Mouse (Mus musculus): ENCODE measurements around the gene Clspn. TPM values are rescaled to one million over a fixed set of nuclear protein-coding genes. Genes with fewer than 3 reads are reported as not detected.

The Clspn gene
- polyA plus RNA-seq, 1 experiment from 2014 or later, result 8.3 TPM

GRCm38 (mm10) chr4:126602445-126602762 is 45.7 kb downstream of the Clspn start:
- WGBS, result 38% methylated on average over 6 of the region's 6 CpGs
- H3K36me3 ChIP-seq (ENCODE audit: control insufficient read depth, insufficient read depth), result no peaks in the 10 kb centered on the region
- ATAC-seq, result 0 out of 2 replicates have a peak, but pooled peaks have one; percentile 10
- no peak overlapping the region for H3K27ac ChIP-seq (ENCODE audit: low read depth, low read length)
- TF ChIP-seq CTCF (IDR thresholded peaks at IDR 0.05; ENCODE audit: low read depth), result no peak
- H3K4me3 ChIP-seq (ENCODE audit: low read depth, low read length), result no peak overlapping the region
- no peak overlapping the region for H3K9ac ChIP-seq (ENCODE audit: low read depth, low read length)
- H3K9me3 ChIP-seq (ENCODE audit: control insufficient read depth), result no peaks in the 10 kb centered on the region
- peak overlapping the region; percentile 39 for H3K4me2 ChIP-seq (replicated peaks; ENCODE audit: low read depth)
- no peaks in the 10 kb centered on the region for H3K4me1 ChIP-seq (replicated peaks; ENCODE audit: control insufficient read depth, insufficient read depth, low read length)
- no peaks in the 10 kb centered on the region for H3K27me3 ChIP-seq (replicated peaks; ENCODE audit: control insufficient read depth, insufficient read depth, low read length)

GRCm38 (mm10) chr4:126604141-126604540 is 47.4 kb downstream of the Clspn start:
- WGBS, result 68% methylated on average over 2 of the region's 2 CpGs
- no peak for ATAC-seq
- no peaks in the 10 kb centered on the region for H3K36me3 ChIP-seq (ENCODE audit: control insufficient read depth, insufficient read depth)
- no peak overlapping the region for H3K9ac ChIP-seq (ENCODE audit: low read depth, low read length)
- H3K4me2 ChIP-seq (replicated peaks; ENCODE audit: low read depth), result no peak overlapping the region
- H3K9me3 ChIP-seq (ENCODE audit: control insufficient read depth), result no peaks in the 10 kb centered on the region
- no peaks in the 10 kb centered on the region for H3K4me1 ChIP-seq (replicated peaks; ENCODE audit: control insufficient read depth, insufficient read depth, low read length)
- H3K27me3 ChIP-seq (replicated peaks; ENCODE audit: control insufficient read depth, insufficient read depth, low read length), result no peaks in the 10 kb centered on the region
- no peak overlapping the region for H3K27ac ChIP-seq (ENCODE audit: low read depth, low read length)
- no peak overlapping the region for H3K4me3 ChIP-seq (ENCODE audit: low read depth, low read length)
- TF ChIP-seq CTCF (IDR thresholded peaks at IDR 0.05; ENCODE audit: low read depth), result no peak

GRCm38 (mm10) chr4:126605751-126606150 is 49.0 kb downstream of the Clspn start:
- no peak overlapping the region for H3K4me3 ChIP-seq (ENCODE audit: low read depth, low read length)
- H3K36me3 ChIP-seq (ENCODE audit: control insufficient read depth, insufficient read depth), result no peaks in the 10 kb centered on the region
- no peak overlapping the region for H3K27ac ChIP-seq (ENCODE audit: low read depth, low read length)
- H3K9me3 ChIP-seq (ENCODE audit: control insufficient read depth), result no peaks in the 10 kb centered on the region
- H3K4me2 ChIP-seq (replicated peaks; ENCODE audit: low read depth), result no peak overlapping the region
- no peak overlapping the region for H3K9ac ChIP-seq (ENCODE audit: low read depth, low read length)
- 83% methylated on average over 4 of the region's 4 CpGs for WGBS
- no peaks in the 10 kb centered on the region for H3K27me3 ChIP-seq (replicated peaks; ENCODE audit: control insufficient read depth, insufficient read depth, low read length)
- H3K4me1 ChIP-seq (replicated peaks; ENCODE audit: control insufficient read depth, insufficient read depth, low read length), result no peaks in the 10 kb centered on the region
- no peak for TF ChIP-seq CTCF (IDR thresholded peaks at IDR 0.05; ENCODE audit: low read depth)
- ATAC-seq, result no peak

- peak; percentile 73 for ATAC-seq
- no peaks in the 10 kb centered on the region for H3K9me3 ChIP-seq (ENCODE audit: control insufficient read depth)
- 1% methylated on average over 48 of the region's 48 CpGs for WGBS
- H3K36me3 ChIP-seq (ENCODE audit: control insufficient read depth, insufficient read depth), result no peaks in the 10 kb centered on the region
- H3K4me2 ChIP-seq (replicated peaks; ENCODE audit: low read depth), result peak within 1 kb of the TSS; percentile 96
- H3K27me3 ChIP-seq (replicated peaks; ENCODE audit: control insufficient read depth, insufficient read depth, low read length), result no peaks in the 10 kb centered on the region
- H3K4me1 ChIP-seq (replicated peaks; ENCODE audit: control insufficient read depth, insufficient read depth, low read length), result no peaks in the 10 kb centered on the region
- H3K27ac ChIP-seq (ENCODE audit: low read depth, low read length), result no peak within 1 kb of the TSS
- H3K4me3 ChIP-seq (ENCODE audit: low read depth, low read length), result peak within 1 kb of the TSS; percentile 60
- peak within 1 kb of the TSS; percentile 65 for H3K9ac ChIP-seq (ENCODE audit: low read depth, low read length)
- no peak for TF ChIP-seq CTCF (IDR thresholded peaks at IDR 0.05; ENCODE audit: low read depth)
These were observed 53.0 kb downstream of the Clspn start, which contains the start of gene 5730409E04Rik for GRCm38 (mm10) chr4:126609606-126610181. TSS of gene 5730409E04Rik (plus strand) at chr4:126609818.

GRCm38 (mm10) chr4:126611991-126612390 is 55.3 kb downstream of the Clspn start:
- Histone ChIP-seq H3K4me2 (replicated peaks; ENCODE audit: low read depth) (no peak overlapping the region), H3K27me3 (replicated peaks; ENCODE audit: control insufficient read depth, insufficient read depth, low read length) (no peaks in the 10 kb centered on the region), H3K36me3 (ENCODE audit: control insufficient read depth, insufficient read depth) (no peaks in the 10 kb centered on the region), H3K4me3 (ENCODE audit: low read depth, low read length) (no peak overlapping the region), H3K4me1 (replicated peaks; ENCODE audit: control insufficient read depth, insufficient read depth, low read length) (no peaks in the 10 kb centered on the region), H3K9me3 (ENCODE audit: control insufficient read depth) (no peaks in the 10 kb centered on the region), H3K9ac (ENCODE audit: low read depth, low read length) (no peak overlapping the region), H3K27ac (ENCODE audit: low read depth, low read length) (no peak overlapping the region)
- WGBS, result 89% methylated on average over 17 of the region's 17 CpGs
- no peak for ATAC-seq
- no peak for TF ChIP-seq CTCF (IDR thresholded peaks at IDR 0.05; ENCODE audit: low read depth)

- H3K36me3 ChIP-seq (ENCODE audit: control insufficient read depth, insufficient read depth), result no peaks in the 10 kb centered on the region
- no peak for ATAC-seq
- H3K4me1 ChIP-seq (replicated peaks; ENCODE audit: control insufficient read depth, insufficient read depth, low read length), result no peaks in the 10 kb centered on the region
- no peak overlapping the region for H3K4me2 ChIP-seq (replicated peaks; ENCODE audit: low read depth)
- H3K9ac ChIP-seq (ENCODE audit: low read depth, low read length), result no peak overlapping the region
- TF ChIP-seq CTCF (IDR thresholded peaks at IDR 0.05; ENCODE audit: low read depth), result no peak
- no peaks in the 10 kb centered on the region for H3K9me3 ChIP-seq (ENCODE audit: control insufficient read depth)
- 77% methylated on average over 4 of the region's 4 CpGs for WGBS
- H3K27ac ChIP-seq (ENCODE audit: low read depth, low read length), result no peak overlapping the region
- H3K4me3 ChIP-seq (ENCODE audit: low read depth, low read length), result no peak overlapping the region
- H3K27me3 ChIP-seq (replicated peaks; ENCODE audit: control insufficient read depth, insufficient read depth, low read length), result peaks cover 13% of the 10 kb centered on the region; the same call in 1 of the 2 replicates
These were observed 59.6 kb downstream of the Clspn start for GRCm38 (mm10) chr4:126616312-126616711.

Measured in intestine, postnatal 0 days (tissue).